Mouse (Mus musculus) kidney, postnatal 0 days (tissue): ENCODE measurements around the gene Mrps6. TPM values are rescaled to one million over a fixed set of nuclear protein-coding genes. Genes with fewer than 3 reads are reported as not detected.

Experiments
- ATAC-seq: fragments of 200-750 bp; cut with Nextera tagmentation; replicated peaks from 2 replicates; pipeline ENCODE4 v1.8.0; 2017; ENCODE audit warnings: low read depth, moderate number of reproducible peaks, moderate TSS enrichment, moderate library complexity; ENCODE audit not compliant: low FRiP score
- DNase-seq: peaks from one replicate; pipeline ENCODE4 v3.0.0-alpha.2; 2016; ENCODE audit warnings: low spot score
- H3K27ac ChIP-seq: fragments of 300-500 bp; sonication (generic); 2 replicates; pipeline ENCODE4 v1.5.1; 2014; ENCODE audit warnings: mild to moderate bottlenecking
- H3K27me3 ChIP-seq: fragments of 300-500 bp; sonication (generic); 2 replicates; pipeline ENCODE4 v1.6.1; 2014; ENCODE audit warnings: low read length, mixed read lengths; ENCODE audit not compliant: insufficient read depth
- H3K36me3 ChIP-seq: fragments of 300-500 bp; sonication (generic); 2 replicates; pipeline ENCODE4 v1.6.1; 2014; ENCODE audit warnings: low read length, mixed read lengths; ENCODE audit not compliant: insufficient read depth
- H3K4me1 ChIP-seq: fragments of 300-500 bp; sonication (generic); replicated peaks from 2 replicates; pipeline ENCODE4 v1.6.1; 2014; ENCODE audit warnings: antibody characterized with exemption, low read length, mixed read lengths; ENCODE audit not compliant: insufficient read depth
- H3K4me2 ChIP-seq: fragments of 300-500 bp; sonication (generic); 2 replicates; pipeline ENCODE4 v1.6.1; 2014; ENCODE audit warnings: mild to moderate bottlenecking, low read length, moderate library complexity, mixed read lengths
- H3K4me3 ChIP-seq: fragments of 300-500 bp; sonication (generic); replicated peaks from 2 replicates; pipeline ENCODE4 v1.5.1; 2014; ENCODE audit warnings: low read depth, low read length
- H3K9ac ChIP-seq: fragments of 300-500 bp; sonication (generic); 2 replicates; pipeline ENCODE4 v1.6.1; 2014; ENCODE audit warnings: low read depth, low read length
- H3K9me3 ChIP-seq: fragments of 300-500 bp; sonication (generic); replicated peaks from 2 replicates; pipeline ENCODE4 v1.6.1; 2016; ENCODE audit warnings: low read length, inconsistent platforms, mixed read lengths
- CTCF ChIP-seq: IDR thresholded peaks from 2 replicates; pipeline ENCODE4 v1.5.1; 2016; ENCODE audit warnings: antibody characterized with exemption, low read depth, mild to moderate bottlenecking, moderate library complexity
- WGBS: fragments of 180-500 bp; shearing (Covaris S2); extraction: QIAGEN DNeasy Blood & Tissue Kit; methylation state at CpG from one replicate; pipeline ENCODE4 v1.1.7; 2014; 5-methylcytosine and 5-hydroxymethylcytosine counted together
- polyA plus RNA-seq: library from polyadenylated mRNA; unstranded; fragments of >200 nt; fragmentation: Nextera tagmentation; extraction: Ambion mirVana; gene quantifications from 2 replicates; pipeline ENCODE4 v1.2.1, GENCODE M21; 2015

The Mrps6 gene
- polyA plus RNA-seq, 1 experiment from 2014 or later, result 387 TPM

- TF ChIP-seq CTCF, result no peak
- Histone ChIP-seq H3K4me3 (peak overlapping the region; percentile 38), H3K4me1 (peaks cover 5% of the 10 kb centered on the region; the same call in 1 of the 2 replicates), H3K4me2 (peak overlapping the region; percentile 91), H3K36me3 (no peaks in the 10 kb centered on the region), H3K27ac (peak overlapping the region; percentile 82), H3K9me3 (no peaks in the 10 kb centered on the region), H3K27me3 (no peaks in the 10 kb centered on the region), H3K9ac (peak overlapping the region; percentile 54)
- DNase-seq (peak; percentile 91), ATAC-seq (peak; percentile 94)
- WGBS, result 2% methylated on average over 30 of the region's 30 CpGs
Observed at GRCm38 (mm10) chr16:92158461-92159091, 100.5 kb downstream of the Mrps6 start.

GRCm38 (mm10) chr16:92159114-92159513 is 101.0 kb downstream of the Mrps6 start:
- Histone ChIP-seq H3K36me3 (no peaks in the 10 kb centered on the region), H3K27ac (peak overlapping the region; percentile 82), H3K27me3 (no peaks in the 10 kb centered on the region), H3K9me3 (no peaks in the 10 kb centered on the region), H3K4me2 (peak overlapping the region; percentile 91), H3K4me3 (peak overlapping the region; percentile 38), H3K4me1 (peaks cover 5% of the 10 kb centered on the region; the same call in 1 of the 2 replicates), H3K9ac (peak overlapping the region; percentile 54; the same call in 1 of the 2 replicates)
- TF ChIP-seq CTCF, result no peak
- ATAC-seq, result no peak
- DNase-seq, result peak; percentile 18
- 8% methylated on average over 6 of the region's 6 CpGs for WGBS

Other genes starting within 250 kb of the Mrps6 start
- gene Gm49711, start within 50 bp of the Mrps6 start, polyA plus RNA-seq, result 0.13 and 0.29 TPM in 2 replicates
- 13.5 and 13.9 TPM in 2 replicates for gene Slc5a3, start 52 bp downstream of the Mrps6 start, polyA plus RNA-seq
- gene Kcne2, start 234.1 kb downstream of the Mrps6 start, polyA plus RNA-seq, result 0.11 and 0.13 TPM in 2 replicates
- gene Smim11, start 243.0 kb downstream of the Mrps6 start, polyA plus RNA-seq, result 133 and 145 TPM in 2 replicates